Mouse (Mus musculus): ENCODE measurements around the gene Polr3b. TPM values are rescaled to one million over a fixed set of nuclear protein-coding genes. Genes with fewer than 3 reads are reported as not detected.

Polr3b gene
- polyA plus RNA-seq, 1 experiment from 2014 or later, result 13.5 TPM

- H3K4me2 ChIP-seq, result no peak overlapping the region
- H3K27me3 ChIP-seq (replicated peaks), result no peaks in the 10 kb centered on the region
- ATAC-seq (ENCODE audit: low FRiP score), result no peak
- peak overlapping the region; percentile 34; the same call in 1 of the 2 replicates for H3K27ac ChIP-seq (replicated peaks)
- WGBS, result 88% methylated on average over 5 of the region's 5 CpGs
- peaks cover 5% of the 10 kb centered on the region; the same call in 1 of the 2 replicates for H3K4me1 ChIP-seq
- no peak overlapping the region for H3K4me3 ChIP-seq (replicated peaks)
- no peak overlapping the region for H3K9ac ChIP-seq (replicated peaks)
- no peaks in the 10 kb centered on the region for H3K9me3 ChIP-seq (replicated peaks)
- peaks cover 17% of the 10 kb centered on the region; the same call in 1 of the 2 replicates for H3K36me3 ChIP-seq
Observed at GRCm38 (mm10) chr10:84647264-84647663, 25.2 kb downstream of the Polr3b start.

- Histone ChIP-seq H3K4me1 (peaks cover 5% of the 10 kb centered on the region; the same call in 1 of the 2 replicates), H3K9me3 (replicated peaks) (no peaks in the 10 kb centered on the region), H3K4me2 (no peak overlapping the region), H3K4me3 (replicated peaks) (no peak overlapping the region), H3K27ac (replicated peaks) (no peak overlapping the region), H3K27me3 (replicated peaks) (no peaks in the 10 kb centered on the region), H3K36me3 (peaks cover 28% of the 10 kb centered on the region), H3K9ac (replicated peaks) (no peak overlapping the region)
- WGBS, result 83% methylated on average over 4 of the region's 4 CpGs
- no peak for ATAC-seq (ENCODE audit: low FRiP score)
Observed at GRCm38 (mm10) chr10:84648911-84649310, 26.8 kb downstream of the Polr3b start.

- H3K27me3 ChIP-seq (replicated peaks), result no peaks in the 10 kb centered on the region
- peaks cover 13% of the 10 kb centered on the region for H3K4me1 ChIP-seq
- no peaks in the 10 kb centered on the region for H3K9me3 ChIP-seq (replicated peaks)
- H3K4me2 ChIP-seq, result no peak overlapping the region
- ATAC-seq (ENCODE audit: low FRiP score), result no peak
- H3K36me3 ChIP-seq, result peaks cover 15% of the 10 kb centered on the region
- H3K27ac ChIP-seq (replicated peaks), result no peak overlapping the region
- WGBS, result 68% methylated on average over 4 of the region's 4 CpGs
- H3K4me3 ChIP-seq (replicated peaks), result no peak overlapping the region
- no peak overlapping the region for H3K9ac ChIP-seq (replicated peaks)
Observed at GRCm38 (mm10) chr10:84654029-84654428, 31.9 kb downstream of the Polr3b start.

GRCm38 (mm10) chr10:84654731-84655130 lies 32.6 kb downstream of the Polr3b start:
- WGBS, result 92% methylated on average over 4 of the region's 4 CpGs
- Histone ChIP-seq H3K4me1 (peaks cover 13% of the 10 kb centered on the region), H3K36me3 (peaks cover 10% of the 10 kb centered on the region), H3K27me3 (replicated peaks) (no peaks in the 10 kb centered on the region), H3K27ac (replicated peaks) (no peak overlapping the region), H3K9ac (replicated peaks) (no peak overlapping the region), H3K4me3 (replicated peaks) (no peak overlapping the region), H3K4me2 (no peak overlapping the region), H3K9me3 (replicated peaks) (no peaks in the 10 kb centered on the region)
- ATAC-seq (ENCODE audit: low FRiP score), result no peak

GRCm38 (mm10) chr10:84656618-84657017 lies 34.5 kb downstream of the Polr3b start:
- Histone ChIP-seq H3K27ac (replicated peaks) (no peak overlapping the region), H3K27me3 (replicated peaks) (no peaks in the 10 kb centered on the region), H3K9ac (replicated peaks) (no peak overlapping the region), H3K4me2 (no peak overlapping the region), H3K36me3 (peaks cover 14% of the 10 kb centered on the region), H3K4me3 (replicated peaks) (no peak overlapping the region), H3K4me1 (peaks cover 13% of the 10 kb centered on the region), H3K9me3 (replicated peaks) (no peaks in the 10 kb centered on the region)
- 86% methylated on average over 4 of the region's 4 CpGs for WGBS
- ATAC-seq (ENCODE audit: low FRiP score), result no peak

- 41% methylated on average over 6 of the region's 6 CpGs for WGBS
- Histone ChIP-seq H3K9ac (replicated peaks) (no peak overlapping the region), H3K27me3 (replicated peaks) (no peaks in the 10 kb centered on the region), H3K27ac (replicated peaks) (no peak overlapping the region), H3K36me3 (peaks cover 20% of the 10 kb centered on the region), H3K4me2 (no peak overlapping the region), H3K9me3 (replicated peaks) (no peaks in the 10 kb centered on the region), H3K4me3 (replicated peaks) (no peak overlapping the region), H3K4me1 (peaks cover 13% of the 10 kb centered on the region)
- no peak for ATAC-seq (ENCODE audit: low FRiP score)
Observed at GRCm38 (mm10) chr10:84657437-84658087, 35.5 kb downstream of the Polr3b start.

- Histone ChIP-seq H3K27ac (replicated peaks) (no peak overlapping the region; the same call in 1 of the 2 replicates), H3K36me3 (peaks cover 13% of the 10 kb centered on the region; the same call in 1 of the 2 replicates), H3K4me3 (replicated peaks) (no peak overlapping the region), H3K27me3 (replicated peaks) (no peaks in the 10 kb centered on the region), H3K9ac (replicated peaks) (no peak overlapping the region), H3K4me2 (no peak overlapping the region), H3K4me1 (peaks cover 13% of the 10 kb centered on the region), H3K9me3 (replicated peaks) (no peaks in the 10 kb centered on the region)
- ATAC-seq (ENCODE audit: low FRiP score), result no peak
- 43% methylated on average over 18 of the region's 18 CpGs for WGBS
Observed at GRCm38 (mm10) chr10:84658088-84658848, 36.2 kb downstream of the Polr3b start.

GRCm38 (mm10) chr10:84659281-84659680 lies 37.2 kb downstream of the Polr3b start:
- H3K4me2 ChIP-seq, result no peak overlapping the region
- no peak overlapping the region for H3K27ac ChIP-seq (replicated peaks)
- H3K4me1 ChIP-seq, result peaks cover 13% of the 10 kb centered on the region
- H3K4me3 ChIP-seq (replicated peaks), result no peak overlapping the region
- H3K27me3 ChIP-seq (replicated peaks), result no peaks in the 10 kb centered on the region
- WGBS, result 94% methylated on average over 3 of the region's 3 CpGs
- 0 out of 2 replicates have a peak, but pooled peaks cover 10% of the 10 kb centered on the region for H3K36me3 ChIP-seq
- ATAC-seq (ENCODE audit: low FRiP score), result no peak
- H3K9ac ChIP-seq (replicated peaks), result no peak overlapping the region
- no peaks in the 10 kb centered on the region for H3K9me3 ChIP-seq (replicated peaks)

GRCm38 (mm10) chr10:84662138-84662537 lies 40.0 kb downstream of the Polr3b start:
- 95% methylated on average over 6 of the region's 6 CpGs for WGBS

GRCm38 (mm10) chr10:84665713-84666260 lies 43.7 kb downstream of the Polr3b start:
- Histone ChIP-seq H3K9ac (replicated peaks) (no peak overlapping the region), H3K27ac (replicated peaks) (no peak overlapping the region), H3K9me3 (replicated peaks) (no peaks in the 10 kb centered on the region), H3K27me3 (replicated peaks) (no peaks in the 10 kb centered on the region), H3K36me3 (peaks cover 23% of the 10 kb centered on the region; the same call in 1 of the 2 replicates), H3K4me2 (no peak overlapping the region), H3K4me3 (replicated peaks) (no peak overlapping the region), H3K4me1 (no peaks in the 10 kb centered on the region)
- no peak for ATAC-seq (ENCODE audit: low FRiP score)
- 33% methylated on average over 3 of the region's 3 CpGs for WGBS

More at GRCm38 (mm10) chr10:84662138-84662537, 40.0 kb downstream of the Polr3b start:
- Histone ChIP-seq H3K27ac (replicated peaks) (no peak overlapping the region), H3K4me3 (replicated peaks) (no peak overlapping the region), H3K9me3 (replicated peaks) (no peaks in the 10 kb centered on the region), H3K9ac (replicated peaks) (no peak overlapping the region), H3K4me2 (no peak overlapping the region), H3K36me3 (0 out of 2 replicates have a peak, but pooled peaks cover 10% of the 10 kb centered on the region), H3K27me3 (replicated peaks) (no peaks in the 10 kb centered on the region), H3K4me1 (peaks cover 11% of the 10 kb centered on the region)
- no peak for ATAC-seq (ENCODE audit: low FRiP score)

GRCm38 (mm10) chr10:84675653-84676052 lies 53.6 kb downstream of the Polr3b start:
- no peak overlapping the region for H3K4me2 ChIP-seq
- no peaks in the 10 kb centered on the region for H3K27me3 ChIP-seq (replicated peaks)
- H3K27ac ChIP-seq (replicated peaks), result no peak overlapping the region
- H3K4me3 ChIP-seq (replicated peaks), result no peak overlapping the region
- H3K9ac ChIP-seq (replicated peaks), result no peak overlapping the region
- no peak for ATAC-seq (ENCODE audit: low FRiP score)
- H3K9me3 ChIP-seq (replicated peaks), result 0 out of 2 replicates have a peak, but pooled peaks cover 2% of the 10 kb centered on the region
- H3K4me1 ChIP-seq, result no peaks in the 10 kb centered on the region
- peaks cover 62% of the 10 kb centered on the region for H3K36me3 ChIP-seq

Data from neural tube, embryonic 15.5 days (tissue).